Mouse (Mus musculus): Measurements from ENCODE around the gene Col4a2.
A peak's percentile ranks its signal among the peaks of the same experiment; 100 is the strongest.

The Col4a2 gene

GRCm38 (mm10) chr8:11296282-11296943 is 16.2 kb upstream of the Col4a2 start:
- DNase-seq (ENCODE audit: low spot score), result no peak

GRCm38 (mm10) chr8:11297141-11297838 is 15.3 kb upstream of the Col4a2 start:
- no peak for DNase-seq (ENCODE audit: low spot score)

GRCm38 (mm10) chr8:11298531-11299316 is 13.9 kb upstream of the Col4a2 start:
- peak; percentile 69 for DNase-seq (ENCODE audit: low spot score)

- no peak for DNase-seq (ENCODE audit: low spot score)
These were observed 13.3 kb upstream of the Col4a2 start for GRCm38 (mm10) chr8:11299317-11299602.

- DNase-seq (ENCODE audit: low spot score), result no peak
These were observed 12.2 kb upstream of the Col4a2 start for GRCm38 (mm10) chr8:11300436-11300835.

- DNase-seq (ENCODE audit: low spot score), result no peak
These were observed 8.5 kb upstream of the Col4a2 start for GRCm38 (mm10) chr8:11304027-11304601.

- no peak for DNase-seq (ENCODE audit: low spot score)
These were observed 7.1 kb upstream of the Col4a2 start for GRCm38 (mm10) chr8:11305539-11305938.

GRCm38 (mm10) chr8:11307451-11307850 is 5.2 kb upstream of the Col4a2 start:
- DNase-seq (ENCODE audit: low spot score), result no peak

GRCm38 (mm10) chr8:11308570-11308998 is 4.0 kb upstream of the Col4a2 start:
- DNase-seq (ENCODE audit: low spot score), result peak; percentile 68

- DNase-seq (ENCODE audit: low spot score), result no peak
These were observed 3.4 kb upstream of the Col4a2 start for GRCm38 (mm10) chr8:11309226-11309625.

GRCm38 (mm10) chr8:11310049-11310448 is 2.6 kb upstream of the Col4a2 start:
- DNase-seq (ENCODE audit: low spot score), result no peak

- peak; percentile 48 for DNase-seq (ENCODE audit: low spot score)
These were observed 790 bp upstream of the Col4a2 start for GRCm38 (mm10) chr8:11311681-11312348.

GRCm38 (mm10) chr8:11313176-11314111 is 839 bp downstream of the Col4a2 start:
- DNase-seq (ENCODE audit: low spot score), result peak; percentile 69

- DNase-seq (ENCODE audit: low spot score), result no peak
These were observed 2.0 kb downstream of the Col4a2 start for GRCm38 (mm10) chr8:11314613-11315012.

- DNase-seq (ENCODE audit: low spot score), result no peak
These were observed 2.8 kb downstream of the Col4a2 start for GRCm38 (mm10) chr8:11315179-11315943.

GRCm38 (mm10) chr8:11316118-11316517 is 3.5 kb downstream of the Col4a2 start:
- DNase-seq (ENCODE audit: low spot score), result no peak

GRCm38 (mm10) chr8:11319405-11319804 is 6.8 kb downstream of the Col4a2 start:
- no peak for DNase-seq (ENCODE audit: low spot score)

- no peak for DNase-seq (ENCODE audit: low spot score)
These were observed 9.2 kb downstream of the Col4a2 start for GRCm38 (mm10) chr8:11321841-11322240.

GRCm38 (mm10) chr8:11322724-11323585 is 10.3 kb downstream of the Col4a2 start:
- DNase-seq (ENCODE audit: low spot score), result no peak

Data from embryo, embryonic 10 days (tissue).